Mouse (Mus musculus): ENCODE results near the gene Tvp23b.
A peak's percentile ranks its signal among the peaks of the same experiment; 100 is the strongest.

The Tvp23b gene

GRCm38 (mm10) chr11:62879220-62880048 is at the start of gene Tvp23b:
Tvp23b (plus strand) TSS chr11:62879455.
- DNase-seq: peak; percentile 97

- no peak for DNase-seq
These were observed 48.9 kb upstream of the Tvp23b start for GRCm38 (mm10) chr11:62830387-62830786.

- no peak for DNase-seq
These were observed 47.3 kb upstream of the Tvp23b start for GRCm38 (mm10) chr11:62831906-62832305.

- DNase-seq: no peak
These were observed 34.7 kb upstream of the Tvp23b start for GRCm38 (mm10) chr11:62844562-62844961.

- DNase-seq: no peak
These were observed 33.5 kb upstream of the Tvp23b start for GRCm38 (mm10) chr11:62845730-62846129.

- DNase-seq: no peak
These were observed 32.1 kb upstream of the Tvp23b start, which contains the start of gene Fbxw10 for GRCm38 (mm10) chr11:62846961-62847654. Fbxw10 (plus strand) TSS chr11:62847069.

- DNase-seq: no peak
These were observed 31.5 kb upstream of the Tvp23b start for GRCm38 (mm10) chr11:62847655-62848191.

GRCm38 (mm10) chr11:62848301-62848700 is 31.0 kb upstream of the Tvp23b start:
- DNase-seq: no peak

- DNase-seq: no peak
These were observed 28.1 kb upstream of the Tvp23b start for GRCm38 (mm10) chr11:62851199-62851598.

- DNase-seq: no peak
These were observed 25.9 kb upstream of the Tvp23b start for GRCm38 (mm10) chr11:62853334-62853733.

- no peak for DNase-seq
These were observed 13.7 kb upstream of the Tvp23b start for GRCm38 (mm10) chr11:62865562-62865961.

- no peak for DNase-seq
These were observed 12.6 kb upstream of the Tvp23b start for GRCm38 (mm10) chr11:62866685-62867084.

GRCm38 (mm10) chr11:62869201-62869600 is 10.1 kb upstream of the Tvp23b start:
- DNase-seq: no peak

- no peak for DNase-seq
These were observed 9.4 kb upstream of the Tvp23b start for GRCm38 (mm10) chr11:62869715-62870371.

GRCm38 (mm10) chr11:62873479-62873878 is 5.8 kb upstream of the Tvp23b start:
- DNase-seq: no peak

GRCm38 (mm10) chr11:62875696-62876095 is 3.6 kb upstream of the Tvp23b start:
- no peak for DNase-seq

GRCm38 (mm10) chr11:62876445-62876844 is 2.8 kb upstream of the Tvp23b start:
- DNase-seq: no peak

- no peak for DNase-seq
These were observed 1.9 kb upstream of the Tvp23b start for GRCm38 (mm10) chr11:62877391-62877790.

GRCm38 (mm10) chr11:62878728-62879127 is 527 bp upstream of the Tvp23b start:
- DNase-seq: peak; percentile 53

GRCm38 (mm10) chr11:62883407-62883806 is 4.2 kb downstream of the Tvp23b start:
- no peak for DNase-seq

GRCm38 (mm10) chr11:62885323-62885722 is 6.1 kb downstream of the Tvp23b start:
- DNase-seq: no peak

- no peak for DNase-seq
These were observed 11.5 kb downstream of the Tvp23b start for GRCm38 (mm10) chr11:62890796-62891195.

GRCm38 (mm10) chr11:62891763-62892162 is 12.5 kb downstream of the Tvp23b start:
- DNase-seq: no peak

Measured in cerebellum, adult 9-11 months (tissue).